Mouse (Mus musculus) kidney, embryonic 16.5 days (tissue): ENCODE data around the gene Zfp37. TPM values are rescaled to one million over a fixed set of nuclear protein-coding genes. Genes with fewer than 3 reads are reported as not detected.
"Not testable (repeated sequence)": the region's sequence is repeated elsewhere in the genome, so short reads cannot be mapped to it uniquely, and the experiment has no call there.

ENCODE experiments used
- ATAC-seq: fragments of 200-750 bp; cut with Nextera tagmentation; 2 replicates; pipeline ENCODE4 v1.8.0; 2017; ENCODE audit warnings: moderate TSS enrichment; ENCODE audit not compliant: low FRiP score, low TSS enrichment
- H3K27ac ChIP-seq: fragments of 300-500 bp; sonication (generic); 2 replicates; pipeline ENCODE4 v1.5.1; 2014; ENCODE audit warnings: low read length
- H3K27me3 ChIP-seq: fragments of 300-500 bp; sonication (generic); 2 replicates; pipeline ENCODE4 v1.6.1; 2014; ENCODE audit warnings: low read length, control low read depth, mixed read lengths; ENCODE audit not compliant: insufficient read depth
- H3K36me3 ChIP-seq: fragments of 300-500 bp; sonication (generic); 2 replicates; pipeline ENCODE4 v1.6.1; 2014; ENCODE audit warnings: low read length, control low read depth, mixed read lengths; ENCODE audit not compliant: insufficient read depth
- H3K4me1 ChIP-seq: fragments of 300-500 bp; sonication (generic); 2 replicates; pipeline ENCODE4 v1.6.1; 2014; ENCODE audit warnings: low read length, control low read depth, mixed read lengths; ENCODE audit not compliant: insufficient read depth
- H3K4me2 ChIP-seq: fragments of 300-500 bp; sonication (generic); replicated peaks from 2 replicates; pipeline ENCODE4 v1.6.1; 2014; ENCODE audit warnings: low read depth, low read length
- H3K4me3 ChIP-seq: fragments of 300-500 bp; sonication (generic); 2 replicates; pipeline ENCODE4 v1.5.1; 2014; ENCODE audit warnings: mild to moderate bottlenecking, low read length
- H3K9ac ChIP-seq: fragments of 300-500 bp; sonication (generic); replicated peaks from 2 replicates; pipeline ENCODE4 v1.6.1; 2014; ENCODE audit warnings: low read length
- H3K9me3 ChIP-seq: fragments of 300-500 bp; sonication (generic); 2 replicates; pipeline ENCODE4 v1.6.1; 2016; ENCODE audit warnings: low read length, control low read depth
- WGBS: fragments of 180-500 bp; shearing (Covaris S2); extraction: QIAGEN DNeasy Blood & Tissue Kit; methylation state at CpG from one replicate; pipeline ENCODE4 v1.1.7; 2014; 5-methylcytosine and 5-hydroxymethylcytosine counted together
- polyA plus RNA-seq: library from polyadenylated mRNA; unstranded; fragments of >200 nt; fragmentation: Nextera tagmentation; extraction: Ambion mirVana; gene quantifications from 2 replicates; pipeline ENCODE4 v1.2.1, GENCODE M21; 2015

Gene Zfp37
- polyA plus RNA-seq, 1 experiment from 2014 or later, result 10.8 TPM

DNA sequence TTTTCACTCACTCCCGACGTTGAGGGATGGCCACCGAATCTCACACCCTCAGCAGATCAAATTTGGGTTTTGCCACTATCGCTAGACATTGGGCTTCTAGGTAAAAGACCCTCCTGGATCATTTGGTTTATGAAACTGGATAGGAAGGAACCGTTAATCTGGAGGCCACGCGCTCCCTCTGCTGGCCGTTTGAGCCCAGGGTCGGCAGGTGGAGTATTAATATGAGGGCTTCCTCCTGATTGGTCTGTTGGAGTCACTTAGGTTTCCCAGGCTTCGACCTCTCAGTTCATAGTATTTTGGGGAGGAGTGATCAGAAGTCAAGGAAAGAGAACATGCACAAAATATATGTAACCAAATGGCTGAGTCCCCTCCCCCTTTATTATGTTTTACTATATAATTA lies 2.5 kb downstream of the Zfp37 start:
- Histone ChIP-seq H3K4me2 (no peak overlapping the region), H3K36me3 (no peaks in the 10 kb centered on the region), H3K4me1 (no peaks in the 10 kb centered on the region), H3K9me3 (no peaks in the 10 kb centered on the region), H3K4me3 (no peak overlapping the region), H3K27ac (no peak overlapping the region), H3K9ac (no peak overlapping the region), H3K27me3 (no peaks in the 10 kb centered on the region)
- no peak for ATAC-seq
- WGBS, result 41% methylated on average over 10 of the region's 10 CpGs

DNA sequence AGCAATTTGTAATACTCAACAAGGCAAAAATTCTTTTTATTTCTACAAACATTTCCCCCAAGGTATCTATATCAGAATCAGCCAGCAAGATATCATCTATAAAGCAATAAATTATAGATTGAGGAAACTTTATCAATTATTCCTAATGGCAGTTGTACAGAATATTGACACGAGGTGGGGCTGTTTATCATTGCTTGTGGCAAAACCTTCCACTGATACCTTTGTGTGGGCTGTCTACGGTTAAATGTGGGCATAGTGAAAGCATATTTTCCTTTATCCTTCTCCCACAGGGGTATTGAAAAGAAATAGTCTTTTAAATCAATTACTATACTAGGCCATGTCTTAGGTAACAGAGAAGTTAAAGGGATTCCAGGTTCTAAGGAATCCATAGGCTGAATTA lies 17.4 kb downstream of the Zfp37 start:
- Histone ChIP-seq H3K4me1 (peaks cover 10% of the 10 kb centered on the region), H3K27me3 (no peaks in the 10 kb centered on the region), H3K9ac (no peak overlapping the region), H3K9me3 (no peaks in the 10 kb centered on the region), H3K4me2 (no peak overlapping the region), H3K36me3 (no peaks in the 10 kb centered on the region), H3K4me3 (no peak overlapping the region), H3K27ac (no peak overlapping the region)
- 77% methylated on average over 2 of the region's 2 CpGs for WGBS
- no peak for ATAC-seq

DNA sequence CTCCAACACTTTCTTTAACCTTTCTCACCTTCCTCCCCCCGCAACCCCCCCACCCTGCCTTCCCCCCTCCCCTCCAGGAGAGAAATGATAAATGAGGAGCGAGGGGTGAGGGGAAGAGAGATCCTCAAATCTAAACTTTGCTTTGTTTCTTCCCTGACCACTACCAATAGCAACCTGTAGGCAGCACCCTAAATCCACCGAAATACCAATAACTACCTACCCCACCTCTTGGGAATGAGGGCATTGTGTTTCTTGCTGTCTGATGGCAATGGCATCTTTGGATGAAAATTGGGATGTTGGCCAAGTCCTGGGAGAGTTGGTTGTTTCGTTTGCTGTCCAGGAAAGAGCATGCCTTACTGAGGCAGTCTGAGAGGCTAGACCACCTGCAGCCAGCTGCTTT lies 20.8 kb downstream of the Zfp37 start:
- Histone ChIP-seq H3K4me3 (no peak overlapping the region), H3K9me3 (no peaks in the 10 kb centered on the region), H3K36me3 (no peaks in the 10 kb centered on the region), H3K4me2 (no peak overlapping the region), H3K9ac (no peak overlapping the region), H3K27ac (no peak overlapping the region), H3K27me3 (no peaks in the 10 kb centered on the region), H3K4me1 (peaks cover 15% of the 10 kb centered on the region)
- ATAC-seq, result no peak
- WGBS, result 43% methylated on average over 4 of the region's 4 CpGs

DNA sequence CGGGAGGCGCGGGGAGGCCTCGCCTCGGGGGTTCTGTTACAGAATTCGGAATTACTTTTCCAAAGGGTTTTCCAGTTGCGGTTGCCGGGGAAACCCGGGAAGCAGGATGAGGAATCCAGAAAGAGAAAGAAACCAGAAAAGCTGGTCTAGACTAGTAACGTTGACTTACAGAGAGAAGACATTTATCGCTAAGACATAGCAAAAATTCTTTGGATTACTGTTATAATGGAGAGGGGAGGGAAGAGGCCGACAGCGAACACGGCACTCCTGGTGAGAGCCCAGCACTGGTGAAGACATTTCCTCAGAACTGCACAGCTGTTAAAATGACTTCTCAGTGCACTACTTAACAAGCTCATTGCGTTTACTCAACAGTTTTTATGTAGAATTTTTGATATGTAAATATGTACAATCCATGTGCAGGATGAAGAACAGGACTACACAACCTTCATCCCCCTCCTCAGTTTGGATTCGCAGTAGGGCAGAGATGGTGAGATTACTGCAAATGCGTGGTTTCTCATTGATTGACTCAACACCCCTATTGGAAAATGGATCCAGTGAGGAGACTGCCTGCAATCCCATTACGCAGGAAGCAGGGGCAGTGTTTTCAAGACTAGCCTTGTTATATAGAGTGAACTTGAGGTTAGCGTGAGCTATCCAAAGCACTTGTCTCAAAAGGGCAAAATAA lies 22.0 kb downstream of the Zfp37 start:
- Histone ChIP-seq H3K27ac (peak overlapping the region; percentile 76), H3K27me3 (no peaks in the 10 kb centered on the region), H3K4me2 (peak overlapping the region; percentile 75), H3K4me1 (peaks cover 15% of the 10 kb centered on the region), H3K9ac (peak overlapping the region; percentile 89), H3K4me3 (peak overlapping the region; percentile 83), H3K36me3 (peaks cover 5% of the 10 kb centered on the region), H3K9me3 (no peaks in the 10 kb centered on the region)
- WGBS, result 6% methylated on average over 19 of the region's 19 CpGs
- peak; percentile 62 for ATAC-seq

DNA sequence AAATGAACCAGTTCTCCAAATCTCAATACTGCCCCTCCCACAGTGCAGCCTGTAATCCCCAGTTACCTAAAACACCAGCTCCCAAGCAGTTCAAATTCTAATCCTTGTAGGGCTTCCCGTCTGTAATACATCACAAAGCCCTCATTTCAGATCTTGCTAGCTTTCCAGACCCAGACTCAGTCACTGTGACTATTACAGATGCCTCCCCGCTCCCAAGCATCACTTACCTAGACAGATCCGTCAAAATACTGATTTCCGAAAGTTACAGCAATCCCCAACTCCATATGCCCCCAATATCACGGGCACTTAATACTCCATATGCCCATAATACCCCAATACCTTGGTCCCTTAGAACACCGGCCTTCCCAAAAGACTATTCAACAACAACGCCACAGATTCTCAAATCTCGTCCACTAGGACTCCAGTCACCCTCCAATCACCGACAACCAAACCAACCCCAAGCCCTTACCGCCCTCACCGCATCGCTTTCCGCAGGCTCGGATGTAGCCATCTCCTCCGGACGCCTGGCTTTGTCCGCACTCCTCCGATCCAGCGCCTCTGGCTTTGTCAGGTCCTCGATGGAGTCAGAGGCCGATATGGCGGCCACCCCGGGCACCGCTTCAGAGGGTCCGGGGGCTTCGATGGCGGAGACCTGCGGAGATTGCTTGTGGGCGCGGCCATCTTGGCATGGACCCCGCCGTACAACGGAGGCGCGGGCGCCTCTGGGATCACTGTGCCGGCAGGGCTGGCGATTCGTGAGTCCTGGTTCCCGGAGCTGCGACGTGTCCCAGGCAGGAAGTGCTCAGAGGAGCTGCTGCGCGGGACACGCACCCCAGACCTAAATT lies 22.8 kb downstream of the Zfp37 start:
- Histone ChIP-seq H3K4me2 (peak overlapping the region; percentile 75), H3K9ac (peak overlapping the region; percentile 89), H3K27me3 (no peaks in the 10 kb centered on the region), H3K4me3 (peak overlapping the region; percentile 83), H3K9me3 (no peaks in the 10 kb centered on the region), H3K36me3 (peaks cover 13% of the 10 kb centered on the region), H3K27ac (peak overlapping the region; percentile 76), H3K4me1 (peaks cover 15% of the 10 kb centered on the region)
- ATAC-seq, result peak; percentile 98
- WGBS, result under 1% methylated on average over 45 of the region's 45 CpGs

DNA sequence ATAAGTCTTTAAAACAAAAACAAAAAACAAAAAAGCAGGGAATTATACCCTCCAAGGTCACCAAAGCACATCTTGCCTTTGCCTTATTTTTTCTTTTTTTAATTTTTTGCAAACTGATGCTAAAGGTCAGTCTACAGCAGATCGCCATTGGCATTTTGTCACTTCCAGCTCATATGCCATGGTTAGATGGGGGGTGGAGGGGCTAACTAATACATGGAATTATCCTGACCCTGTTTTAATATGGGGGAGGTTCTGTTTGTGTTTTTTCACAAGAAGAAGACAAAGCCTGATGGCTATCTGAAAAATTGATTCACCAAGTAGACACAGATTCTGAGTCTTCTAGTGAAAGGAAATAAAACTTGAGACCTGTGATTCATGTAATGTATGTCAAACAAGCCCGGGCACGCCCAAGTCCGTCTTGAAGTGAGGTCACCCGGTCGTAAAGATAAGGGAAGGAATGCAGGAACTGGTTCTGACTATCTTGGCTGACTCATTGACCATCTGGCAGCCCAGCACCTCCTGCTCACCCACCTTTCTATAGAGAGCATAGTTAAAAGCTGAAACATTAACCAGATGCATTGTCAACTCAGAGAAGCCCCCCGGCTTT lies 30.8 kb downstream of the Zfp37 start:
- H3K36me3 ChIP-seq, result peaks cover 72% of the 10 kb centered on the region
- H3K9me3 ChIP-seq, result peaks cover 26% of the 10 kb centered on the region
- H3K27ac ChIP-seq, result no peak overlapping the region
- no peak overlapping the region for H3K4me3 ChIP-seq
- WGBS, result 76% methylated on average over 7 of the region's 7 CpGs
- ATAC-seq, result no peak
- H3K4me1 ChIP-seq, result no peaks in the 10 kb centered on the region
- no peaks in the 10 kb centered on the region for H3K27me3 ChIP-seq
- H3K4me2 ChIP-seq, result no peak overlapping the region
- no peak overlapping the region for H3K9ac ChIP-seq

DNA sequence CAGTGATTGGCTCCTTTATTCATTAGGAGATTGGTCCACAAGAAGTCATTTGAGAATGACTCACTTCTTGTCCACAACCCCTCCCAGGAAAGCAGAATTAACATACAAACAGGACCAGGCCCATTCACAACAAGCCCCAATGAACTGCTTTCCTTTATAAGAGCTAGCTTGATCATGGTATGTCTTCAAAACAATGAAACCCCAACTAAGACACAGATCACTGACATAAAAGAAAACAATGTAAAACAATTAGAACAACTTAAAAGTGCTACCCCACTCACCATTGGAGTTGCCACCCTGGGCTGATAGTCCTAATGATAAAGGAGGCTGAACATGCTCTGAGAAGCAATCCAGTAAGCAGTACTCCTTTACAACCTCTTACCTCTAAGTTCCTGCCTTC lies 42.1 kb downstream of the Zfp37 start:
- Histone ChIP-seq H3K27me3 (no peaks in the 10 kb centered on the region), H3K27ac (no peak overlapping the region), H3K36me3 (peaks cover 52% of the 10 kb centered on the region), H3K9me3 (peaks cover 57% of the 10 kb centered on the region), H3K9ac (no peak overlapping the region), H3K4me1 (no peaks in the 10 kb centered on the region), H3K4me2 (no peak overlapping the region), H3K4me3 (no peak overlapping the region)
- ATAC-seq, result no peak

DNA sequence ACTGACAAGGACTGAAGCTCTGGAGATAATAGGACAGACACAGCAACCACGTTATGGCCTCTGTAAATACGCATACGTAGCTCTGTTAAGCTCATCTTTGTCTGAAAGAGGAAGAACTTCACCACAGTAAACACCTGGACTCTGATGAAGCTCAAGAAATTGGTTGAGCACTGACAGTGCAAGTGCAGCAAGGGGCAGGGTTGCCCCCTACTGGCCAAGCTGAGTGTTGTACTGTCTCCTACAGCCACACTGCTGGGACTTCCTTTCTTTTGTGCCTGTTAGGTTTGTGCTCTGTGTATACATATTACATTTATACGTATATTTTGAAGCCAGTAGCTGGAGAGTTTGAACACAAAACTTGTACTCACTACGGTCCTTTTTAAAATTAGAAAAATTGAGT lies 53.6 kb downstream of the Zfp37 start:
- WGBS, result 46% methylated on average over 5 of the region's 5 CpGs
- Histone ChIP-seq H3K27ac (no peak overlapping the region), H3K4me1 (no peaks in the 10 kb centered on the region), H3K27me3 (no peaks in the 10 kb centered on the region), H3K9ac (no peak overlapping the region), H3K4me2 (no peak overlapping the region), H3K36me3 (no peaks in the 10 kb centered on the region), H3K4me3 (no peak overlapping the region), H3K9me3 (no peaks in the 10 kb centered on the region)
- no peak for ATAC-seq

DNA sequence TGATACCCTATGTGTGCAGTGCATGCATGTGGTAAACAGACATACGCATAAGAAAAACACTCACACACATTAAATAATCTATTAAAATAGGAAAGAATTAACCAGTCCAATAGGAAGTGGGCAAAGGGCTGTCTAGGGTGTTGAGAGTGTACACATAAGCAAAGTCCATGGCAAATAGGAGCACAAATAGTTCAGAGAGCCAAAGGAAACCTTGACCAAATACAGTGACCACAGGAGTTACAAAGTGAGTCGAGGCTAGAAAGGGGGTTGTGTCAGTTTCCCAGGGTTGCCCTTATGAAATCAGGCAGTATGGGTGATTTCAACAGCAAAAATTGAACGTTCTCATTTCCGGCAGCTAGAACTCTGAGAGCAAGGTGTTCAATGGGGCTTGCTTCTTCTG lies 56.4 kb downstream of the Zfp37 start:
- no peaks in the 10 kb centered on the region for H3K4me1 ChIP-seq
- H3K36me3 ChIP-seq, result no peaks in the 10 kb centered on the region
- WGBS, result 88% methylated on average over 4 of the region's 4 CpGs
- H3K4me3 ChIP-seq, result no peak overlapping the region
- H3K9me3 ChIP-seq, result no peaks in the 10 kb centered on the region
- H3K4me2 ChIP-seq, result no peak overlapping the region
- H3K27me3 ChIP-seq, result no peaks in the 10 kb centered on the region
- H3K9ac ChIP-seq, result no peak overlapping the region
- H3K27ac ChIP-seq, result no peak overlapping the region
- ATAC-seq, result no peak

DNA sequence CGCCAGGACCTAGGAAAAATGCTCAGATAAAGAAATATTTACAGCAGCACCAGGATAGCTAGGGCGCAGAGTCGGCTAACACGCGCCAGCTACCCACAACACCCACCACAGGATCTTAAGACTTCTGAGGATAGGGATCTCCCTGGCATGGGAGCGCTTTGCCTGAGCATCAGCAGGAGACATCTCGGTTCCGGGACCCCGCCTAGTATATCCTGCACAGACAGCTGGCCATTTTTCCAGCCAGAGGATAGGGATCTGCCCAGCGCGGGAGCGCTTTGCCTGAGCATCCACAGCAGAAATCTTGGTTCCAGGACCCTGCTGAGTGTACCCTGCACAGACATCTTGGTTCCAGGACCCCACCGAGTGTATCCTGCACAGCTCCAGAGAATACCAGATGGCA lies 63.2 kb downstream of the Zfp37 start:
- 93% methylated on average over 13 of the region's 13 CpGs for WGBS
- not testable (repeated sequence) for H3K27ac ChIP-seq, H3K9ac ChIP-seq, H3K4me2 ChIP-seq, ATAC-seq, H3K36me3 ChIP-seq, H3K4me1 ChIP-seq, H3K27me3 ChIP-seq, H3K4me3 ChIP-seq, H3K9me3 ChIP-seq
